Mouse (Mus musculus) hindbrain, embryonic 15.5 days (tissue): ENCODE measurements around the gene Dpf2. TPM values are rescaled to one million over a fixed set of nuclear protein-coding genes. Genes with fewer than 3 reads are reported as not detected.

ENCODE experiments used
- ATAC-seq: fragments of 200-750 bp; cut with Nextera tagmentation; 2 replicates; pipeline ENCODE4 v1.8.0; 2017; ENCODE audit warnings: low read depth, moderate number of reproducible peaks, moderate TSS enrichment; ENCODE audit not compliant: low FRiP score
- H3K27ac ChIP-seq: fragments of 300-500 bp; sonication (generic); replicated peaks from 2 replicates; pipeline ENCODE4 v1.5.1; 2015; ENCODE audit warnings: mild to moderate bottlenecking, inconsistent platforms
- H3K27me3 ChIP-seq: fragments of 300-500 bp; sonication (generic); 2 replicates; pipeline ENCODE4 v1.6.1; 2015; ENCODE audit warnings: control low read depth, inconsistent platforms
- H3K36me3 ChIP-seq: fragments of 300-500 bp; sonication (generic); 2 replicates; pipeline ENCODE4 v1.6.1; 2015; ENCODE audit warnings: control low read depth, inconsistent platforms
- H3K4me1 ChIP-seq: fragments of 300-500 bp; sonication (generic); replicated peaks from 2 replicates; pipeline ENCODE4 v1.6.1; 2015; ENCODE audit warnings: control low read depth, inconsistent platforms
- H3K4me2 ChIP-seq: fragments of 300-500 bp; sonication (generic); 2 replicates; pipeline ENCODE4 v1.6.1; 2015; ENCODE audit warnings: moderate library complexity, mild to moderate bottlenecking, inconsistent platforms
- H3K4me3 ChIP-seq: fragments of 300-500 bp; sonication (generic); 2 replicates; pipeline ENCODE4 v1.5.1; 2015; ENCODE audit warnings: mild to moderate bottlenecking, inconsistent platforms
- H3K9ac ChIP-seq: fragments of 300-500 bp; sonication (generic); 2 replicates; pipeline ENCODE4 v1.6.1; 2015; ENCODE audit warnings: inconsistent platforms
- H3K9me3 ChIP-seq: fragments of 300-500 bp; sonication (generic); 2 replicates; pipeline ENCODE4 v1.6.1; 2016; ENCODE audit warnings: control low read depth, inconsistent platforms
- WGBS: fragments of 180-500 bp; shearing (Covaris S2); methylation state at CpG from one replicate; pipeline ENCODE4 v1.1.7; 2015; 5-methylcytosine and 5-hydroxymethylcytosine counted together
- polyA plus RNA-seq: library from polyadenylated mRNA; unstranded; fragments of >200 nt; fragmentation: Nextera tagmentation; extraction: Ambion mirVana; gene quantifications from 2 replicates; pipeline ENCODE4 v1.2.1, GENCODE M21; 2015

The Dpf2 gene
- polyA plus RNA-seq, 1 experiment from 2014 or later, result 113 TPM

GRCm38 (mm10) chr19:5945027-5945426 lies 32.2 kb upstream of the Dpf2 start:
- WGBS, result 89% methylated on average over 7 of the region's 7 CpGs
- no peak for ATAC-seq
- no peaks in the 10 kb centered on the region for H3K27me3 ChIP-seq
- H3K9me3 ChIP-seq, result no peaks in the 10 kb centered on the region
- H3K4me2 ChIP-seq, result no peak overlapping the region
- H3K36me3 ChIP-seq, result peaks cover 1% of the 10 kb centered on the region; the same call in 1 of the 2 replicates
- H3K9ac ChIP-seq, result no peak overlapping the region
- H3K27ac ChIP-seq, result no peak overlapping the region
- no peak overlapping the region for H3K4me3 ChIP-seq
- H3K4me1 ChIP-seq, result peaks cover 9% of the 10 kb centered on the region

DNA sequence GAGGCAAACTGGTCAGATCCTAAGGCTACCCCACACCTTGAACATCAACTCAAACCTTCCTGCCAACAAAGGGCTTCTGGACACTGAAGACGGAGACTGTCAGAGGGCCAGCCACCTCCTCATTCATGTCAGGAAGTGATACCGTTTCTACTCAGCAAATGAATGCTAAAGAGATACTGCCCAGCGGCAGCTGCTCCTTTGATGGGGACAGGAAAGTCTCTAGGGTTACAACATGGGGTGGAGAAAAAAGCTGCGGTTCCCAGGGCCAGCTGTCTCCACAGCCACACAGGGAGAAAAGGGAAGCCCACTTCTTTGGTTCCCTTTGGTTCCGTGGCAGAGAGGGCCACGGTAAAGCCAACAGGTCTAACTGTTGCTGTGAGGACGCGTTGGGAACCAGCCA lies 31.3 kb upstream of the Dpf2 start:
- Histone ChIP-seq H3K4me1 (peaks cover 15% of the 10 kb centered on the region), H3K9me3 (no peaks in the 10 kb centered on the region), H3K27ac (no peak overlapping the region), H3K36me3 (no peaks in the 10 kb centered on the region), H3K9ac (no peak overlapping the region), H3K4me2 (no peak overlapping the region), H3K27me3 (no peaks in the 10 kb centered on the region), H3K4me3 (no peak overlapping the region)
- WGBS, result 64% methylated on average over 8 of the region's 8 CpGs
- ATAC-seq, result no peak

DNA sequence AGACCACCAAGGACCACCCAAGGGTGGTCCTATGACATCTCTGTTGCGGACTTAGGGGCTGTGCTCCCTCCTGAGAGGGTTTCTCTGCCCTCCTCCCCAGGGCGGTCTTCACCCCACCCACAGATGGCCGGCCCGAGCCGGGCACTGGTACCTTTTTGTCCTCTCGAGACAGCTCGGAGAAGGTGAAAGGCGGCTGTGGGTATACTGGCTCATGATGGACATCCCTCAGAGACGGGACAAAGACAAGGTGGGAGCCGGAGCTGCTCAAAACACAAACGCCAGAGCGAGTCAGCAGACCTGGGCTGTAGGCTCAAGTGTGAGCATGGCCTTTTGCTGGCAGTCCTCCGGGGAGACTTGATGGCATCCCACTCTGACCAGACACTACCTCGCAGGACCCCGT lies 30.6 kb upstream of the Dpf2 start:
- 93% methylated on average over 15 of the region's 15 CpGs for WGBS
- Histone ChIP-seq H3K9me3 (no peaks in the 10 kb centered on the region), H3K36me3 (no peaks in the 10 kb centered on the region), H3K4me1 (peaks cover 16% of the 10 kb centered on the region), H3K27ac (no peak overlapping the region), H3K9ac (no peak overlapping the region), H3K4me2 (no peak overlapping the region), H3K4me3 (no peak overlapping the region), H3K27me3 (no peaks in the 10 kb centered on the region)
- ATAC-seq, result no peak

DNA sequence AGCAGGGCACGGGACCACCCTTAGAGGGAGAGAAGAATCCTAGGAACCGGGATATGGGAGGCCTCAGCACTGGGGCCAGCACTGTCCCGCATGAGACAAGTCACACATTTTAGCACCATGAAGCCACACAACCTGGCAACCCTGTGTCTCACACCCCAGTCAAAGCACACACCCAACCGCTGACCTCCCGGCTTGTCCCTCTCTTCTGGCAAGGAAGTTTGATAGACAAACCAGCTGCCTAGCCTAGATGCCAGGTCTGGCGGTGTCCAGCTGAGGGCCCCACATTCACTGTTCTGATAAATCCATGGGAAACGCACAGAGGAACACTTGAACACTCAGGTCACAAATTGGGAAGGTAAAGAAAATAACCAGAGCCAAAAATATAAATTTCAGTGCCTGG lies 29.8 kb upstream of the Dpf2 start:
- ATAC-seq, result no peak
- Histone ChIP-seq H3K4me3 (no peak overlapping the region), H3K4me1 (peaks cover 24% of the 10 kb centered on the region), H3K9ac (no peak overlapping the region), H3K27ac (no peak overlapping the region), H3K27me3 (no peaks in the 10 kb centered on the region), H3K4me2 (no peak overlapping the region), H3K36me3 (no peaks in the 10 kb centered on the region), H3K9me3 (no peaks in the 10 kb centered on the region)
- 89% methylated on average over 7 of the region's 7 CpGs for WGBS

DNA sequence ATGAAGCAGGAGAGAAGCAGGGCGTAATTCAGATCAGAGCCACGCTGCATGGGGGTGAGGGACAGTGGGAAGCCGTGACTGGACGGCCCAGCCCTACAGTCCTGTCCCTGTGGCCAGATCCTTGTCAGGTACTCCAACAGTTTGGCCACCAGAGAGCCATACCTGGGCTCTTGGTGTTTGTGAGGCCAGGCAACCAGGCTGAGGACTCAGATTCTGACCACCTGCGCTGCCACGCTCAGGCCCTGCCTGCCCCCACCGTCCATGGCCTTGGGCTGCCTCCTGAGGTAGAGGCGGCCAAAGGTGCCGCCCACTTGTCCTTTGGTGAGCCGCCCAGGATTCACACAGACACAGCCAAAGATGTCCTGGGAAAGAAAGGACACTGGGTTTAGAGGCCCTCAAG lies 27.8 kb upstream of the Dpf2 start:
- Histone ChIP-seq H3K27ac (peak overlapping the region; percentile 53), H3K4me1 (peaks cover 29% of the 10 kb centered on the region), H3K27me3 (no peaks in the 10 kb centered on the region), H3K4me2 (no peak overlapping the region), H3K4me3 (no peak overlapping the region), H3K36me3 (no peaks in the 10 kb centered on the region), H3K9me3 (no peaks in the 10 kb centered on the region), H3K9ac (no peak overlapping the region)
- no peak for ATAC-seq
- 89% methylated on average over 10 of the region's 10 CpGs for WGBS

GRCm38 (mm10) chr19:5940173-5940572 lies 27.4 kb upstream of the Dpf2 start:
- ATAC-seq, result peak; percentile 63; the same call in 1 of the 2 replicates
- Histone ChIP-seq H3K4me3 (no peak overlapping the region), H3K36me3 (no peaks in the 10 kb centered on the region), H3K4me2 (no peak overlapping the region), H3K4me1 (peaks cover 28% of the 10 kb centered on the region), H3K9me3 (no peaks in the 10 kb centered on the region), H3K27me3 (no peaks in the 10 kb centered on the region), H3K27ac (peak overlapping the region; percentile 73), H3K9ac (no peak overlapping the region)
- WGBS, result 48% methylated on average over 4 of the region's 4 CpGs

- Histone ChIP-seq H3K9me3 (no peaks in the 10 kb centered on the region), H3K27me3 (no peaks in the 10 kb centered on the region), H3K4me1 (peaks cover 26% of the 10 kb centered on the region), H3K4me2 (no peak overlapping the region), H3K9ac (no peak overlapping the region), H3K36me3 (no peaks in the 10 kb centered on the region), H3K27ac (peak overlapping the region; percentile 73), H3K4me3 (no peak overlapping the region)
- ATAC-seq, result no peak
- 68% methylated on average over 5 of the region's 5 CpGs for WGBS
Observed at GRCm38 (mm10) chr19:5939715-5940114, 26.9 kb upstream of the Dpf2 start.

DNA sequence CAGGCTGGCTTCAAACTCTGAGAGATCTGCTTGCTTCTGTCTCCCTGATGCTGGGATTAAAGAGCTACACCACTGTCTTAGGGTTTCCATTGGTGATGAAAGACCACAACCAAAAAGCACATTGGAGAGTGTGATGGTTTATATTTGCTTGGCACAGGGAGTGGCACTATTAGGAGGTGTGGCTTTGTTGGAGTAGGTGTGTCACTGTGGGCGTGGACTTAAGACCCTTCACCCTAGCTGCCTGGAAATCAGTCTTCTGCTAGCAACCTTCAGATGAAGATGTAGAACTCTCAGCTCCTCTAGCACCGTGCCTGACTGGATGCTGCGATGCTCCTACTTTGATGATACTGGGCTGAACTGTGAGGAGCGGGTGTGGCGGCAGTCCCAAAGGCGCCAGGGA lies 25.7 kb upstream of the Dpf2 start:
- Histone ChIP-seq H3K4me2 (no peak overlapping the region), H3K27me3 (no peaks in the 10 kb centered on the region), H3K27ac (peak overlapping the region; percentile 75; the same call in 1 of the 2 replicates), H3K36me3 (no peaks in the 10 kb centered on the region), H3K9ac (no peak overlapping the region), H3K4me1 (peaks cover 26% of the 10 kb centered on the region), H3K4me3 (no peak overlapping the region), H3K9me3 (no peaks in the 10 kb centered on the region)
- no peak for ATAC-seq
- 91% methylated on average over 6 of the region's 6 CpGs for WGBS

GRCm38 (mm10) chr19:5937836-5938406 lies 25.1 kb upstream of the Dpf2 start:
- Histone ChIP-seq H3K9ac (no peak overlapping the region), H3K9me3 (no peaks in the 10 kb centered on the region), H3K36me3 (no peaks in the 10 kb centered on the region), H3K27me3 (no peaks in the 10 kb centered on the region), H3K4me3 (no peak overlapping the region; the same call in 1 of the 2 replicates), H3K27ac (peak overlapping the region; percentile 75), H3K4me2 (peak overlapping the region; percentile 46), H3K4me1 (peaks cover 26% of the 10 kb centered on the region)
- WGBS, result 21% methylated on average over 14 of the region's 14 CpGs
- peak; percentile 49; the same call in 1 of the 2 replicates for ATAC-seq

DNA sequence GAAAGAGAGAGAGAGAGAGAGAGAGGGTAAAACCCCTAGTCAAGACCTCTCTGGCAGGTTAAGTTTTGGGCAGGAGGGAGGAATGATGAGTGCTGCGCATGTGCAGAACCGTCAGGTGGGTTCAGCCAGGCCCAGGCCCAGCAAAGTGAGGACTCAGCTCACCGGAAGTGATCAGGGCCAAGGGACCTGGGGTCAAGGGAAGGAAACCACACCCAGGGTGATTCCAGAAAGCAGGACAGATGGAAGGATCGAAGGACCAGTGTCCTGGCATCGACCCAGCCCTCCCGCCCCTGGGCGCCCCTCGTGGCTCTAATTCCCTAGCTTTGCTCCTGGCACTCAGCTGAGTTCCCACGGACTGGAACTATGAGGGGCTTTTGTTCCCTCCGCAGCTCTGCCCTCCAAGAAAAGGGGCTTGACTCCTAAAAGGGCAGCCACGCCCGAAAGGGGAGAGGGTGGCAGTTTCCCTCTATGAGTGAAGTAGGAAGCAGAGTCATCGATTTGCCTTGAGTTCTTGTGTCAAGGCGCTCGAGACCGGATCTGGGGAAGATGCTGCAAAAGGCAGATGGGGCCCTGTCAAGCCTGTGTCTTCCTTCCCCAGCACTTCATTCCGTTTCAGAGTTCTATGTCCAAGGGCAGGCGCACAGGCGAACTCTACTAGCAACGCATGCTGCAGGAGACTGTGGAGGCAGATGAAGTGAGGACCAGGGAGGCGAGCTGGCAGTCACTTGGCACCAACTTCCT lies 24.5 kb upstream of the Dpf2 start:
- Histone ChIP-seq H3K4me2 (peak overlapping the region; percentile 46), H3K9ac (no peak overlapping the region), H3K4me3 (no peak overlapping the region), H3K27ac (peak overlapping the region; percentile 75), H3K9me3 (no peaks in the 10 kb centered on the region), H3K36me3 (no peaks in the 10 kb centered on the region), H3K4me1 (peaks cover 26% of the 10 kb centered on the region), H3K27me3 (no peaks in the 10 kb centered on the region)
- no peak for ATAC-seq
- WGBS, result 56% methylated on average over 21 of the region's 21 CpGs

- no peaks in the 10 kb centered on the region for H3K36me3 ChIP-seq
- WGBS, result 78% methylated on average over 5 of the region's 5 CpGs
- no peak overlapping the region for H3K27ac ChIP-seq
- H3K4me2 ChIP-seq, result no peak overlapping the region
- H3K4me1 ChIP-seq, result peaks cover 25% of the 10 kb centered on the region
- H3K27me3 ChIP-seq, result no peaks in the 10 kb centered on the region
- H3K4me3 ChIP-seq, result no peak overlapping the region
- no peak for ATAC-seq
- H3K9me3 ChIP-seq, result no peaks in the 10 kb centered on the region
- no peak overlapping the region for H3K9ac ChIP-seq
Observed at GRCm38 (mm10) chr19:5935691-5936090, 22.9 kb upstream of the Dpf2 start.

DNA sequence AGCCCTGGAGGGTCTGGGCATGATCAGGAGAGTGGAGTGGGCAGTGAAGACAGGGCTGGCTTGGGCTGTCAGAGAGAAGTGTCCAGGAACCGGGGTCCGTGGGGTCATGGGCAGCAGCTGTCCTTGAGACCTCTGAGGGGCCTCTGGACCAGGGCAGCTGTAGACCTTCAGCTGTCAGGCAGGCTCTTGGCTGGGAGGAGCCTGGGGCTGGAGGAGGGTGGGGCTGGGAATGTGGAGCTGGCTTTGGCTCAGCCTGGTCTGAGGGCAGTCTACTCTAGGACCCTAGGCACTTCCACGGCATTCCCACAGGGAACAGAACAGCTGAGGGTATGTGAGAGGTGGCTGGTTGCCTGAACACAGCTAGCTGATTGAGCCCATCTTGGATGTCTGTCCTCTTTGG lies 22.5 kb upstream of the Dpf2 start:
- Histone ChIP-seq H3K27me3 (no peaks in the 10 kb centered on the region), H3K4me1 (peaks cover 22% of the 10 kb centered on the region), H3K4me3 (no peak overlapping the region), H3K27ac (no peak overlapping the region), H3K36me3 (no peaks in the 10 kb centered on the region), H3K9me3 (no peaks in the 10 kb centered on the region), H3K4me2 (no peak overlapping the region), H3K9ac (no peak overlapping the region)
- ATAC-seq, result no peak
- WGBS, result 79% methylated on average over 3 of the region's 3 CpGs
